Mouse (Mus musculus): ENCODE data around the gene Acaca. TPM values are rescaled to one million over a fixed set of nuclear protein-coding genes. Genes with fewer than 3 reads are reported as not detected.

Gene Acaca
- polyA plus RNA-seq, 1 experiment from 2014 or later = 19.1 TPM

- H3K4me3 ChIP-seq = no peak overlapping the region
- no peak overlapping the region for H3K9ac ChIP-seq
- 92% methylated on average over 4 of the region's 4 CpGs for WGBS
- H3K27me3 ChIP-seq = no peaks in the 10 kb centered on the region
- no peaks in the 10 kb centered on the region for H3K4me1 ChIP-seq
- no peaks in the 10 kb centered on the region for H3K36me3 ChIP-seq
- H3K4me2 ChIP-seq = no peak overlapping the region
- no peaks in the 10 kb centered on the region for H3K9me3 ChIP-seq
- ATAC-seq (ENCODE audit: insufficient number of reproducible peaks, insufficient read depth, low FRiP score, low TSS enrichment, low read depth) = no peak
- no peak overlapping the region for H3K27ac ChIP-seq
Observed at GRCm38 (mm10) chr11:84156535-84157262, 27.2 kb downstream of the Acaca start.

DNA sequence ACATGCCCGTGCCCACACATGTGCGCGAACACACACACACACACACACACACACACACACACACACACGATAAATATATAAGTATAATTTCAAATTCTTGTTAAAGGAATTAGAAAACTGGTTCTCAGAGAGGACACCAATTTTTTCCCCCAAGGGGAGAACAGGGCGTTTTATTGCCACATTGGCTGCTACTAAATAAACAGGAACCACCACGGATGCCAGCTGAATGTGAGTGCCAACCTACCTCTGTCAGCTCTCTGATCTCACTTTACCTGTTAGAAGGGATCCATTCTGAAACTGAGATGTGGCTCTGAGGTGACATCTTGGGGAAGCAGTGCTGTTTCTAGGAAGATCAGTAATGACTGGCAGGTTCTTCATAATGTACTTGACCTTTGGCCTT is 34.7 kb downstream of the Acaca start:
- no peaks in the 10 kb centered on the region for H3K36me3 ChIP-seq
- no peak overlapping the region for H3K4me2 ChIP-seq
- no peak overlapping the region for H3K27ac ChIP-seq
- 79% methylated on average over 6 of the region's 6 CpGs for WGBS
- no peaks in the 10 kb centered on the region for H3K9me3 ChIP-seq
- ATAC-seq (ENCODE audit: insufficient number of reproducible peaks, insufficient read depth, low FRiP score, low TSS enrichment, low read depth) = no peak
- H3K9ac ChIP-seq = no peak overlapping the region
- no peaks in the 10 kb centered on the region for H3K4me1 ChIP-seq
- no peaks in the 10 kb centered on the region for H3K27me3 ChIP-seq
- H3K4me3 ChIP-seq = no peak overlapping the region

DNA sequence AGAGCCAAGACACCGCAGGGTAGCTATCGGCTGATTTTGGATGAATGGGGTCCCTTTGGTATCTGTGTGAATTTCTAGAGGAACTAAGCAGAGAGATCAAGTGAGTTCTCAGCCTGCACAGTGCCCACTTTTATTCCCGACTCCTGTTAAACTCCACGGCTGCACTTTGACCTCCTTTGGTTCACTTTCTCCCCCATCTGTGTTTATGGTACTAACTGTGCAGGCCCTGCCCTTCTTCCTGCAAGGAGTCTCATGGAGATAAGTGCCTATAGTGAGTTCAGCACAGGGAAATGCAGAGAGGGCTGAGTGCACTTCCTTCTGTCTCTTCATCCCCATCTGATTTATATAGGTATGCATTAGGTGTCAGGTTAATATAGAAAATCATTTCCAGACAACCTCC is 35.1 kb downstream of the Acaca start:
- no peaks in the 10 kb centered on the region for H3K9me3 ChIP-seq
- H3K9ac ChIP-seq = no peak overlapping the region
- WGBS = 60% methylated on average over 4 of the region's 4 CpGs
- H3K4me1 ChIP-seq = no peaks in the 10 kb centered on the region
- no peak overlapping the region for H3K4me3 ChIP-seq
- H3K27ac ChIP-seq = no peak overlapping the region
- H3K27me3 ChIP-seq = no peaks in the 10 kb centered on the region
- H3K4me2 ChIP-seq = no peak overlapping the region
- no peak for ATAC-seq (ENCODE audit: insufficient number of reproducible peaks, insufficient read depth, low FRiP score, low TSS enrichment, low read depth)
- no peaks in the 10 kb centered on the region for H3K36me3 ChIP-seq

- no peak within 1 kb of the TSS for H3K9ac ChIP-seq
- no peaks in the 10 kb centered on the region for H3K9me3 ChIP-seq
- H3K4me3 ChIP-seq = no peak within 1 kb of the TSS
- no peaks in the 10 kb centered on the region for H3K27me3 ChIP-seq
- no peak within 1 kb of the TSS for H3K4me2 ChIP-seq
- H3K36me3 ChIP-seq = no peaks in the 10 kb centered on the region
- ATAC-seq (ENCODE audit: insufficient number of reproducible peaks, insufficient read depth, low FRiP score, low TSS enrichment, low read depth) = no peak
- no peak within 1 kb of the TSS for H3K27ac ChIP-seq
- H3K4me1 ChIP-seq = no peaks in the 10 kb centered on the region
- WGBS = 79% methylated on average over 5 of the region's 5 CpGs
Observed at GRCm38 (mm10) chr11:84167046-84167526, 37.6 kb downstream of the Acaca start, which contains the start of gene Gm11437. Gm11437 (minus strand) TSS chr11:84167476.

- no peaks in the 10 kb centered on the region for H3K4me1 ChIP-seq
Observed at GRCm38 (mm10) chr11:84168701-84169288, 39.3 kb downstream of the Acaca start.

DNA sequence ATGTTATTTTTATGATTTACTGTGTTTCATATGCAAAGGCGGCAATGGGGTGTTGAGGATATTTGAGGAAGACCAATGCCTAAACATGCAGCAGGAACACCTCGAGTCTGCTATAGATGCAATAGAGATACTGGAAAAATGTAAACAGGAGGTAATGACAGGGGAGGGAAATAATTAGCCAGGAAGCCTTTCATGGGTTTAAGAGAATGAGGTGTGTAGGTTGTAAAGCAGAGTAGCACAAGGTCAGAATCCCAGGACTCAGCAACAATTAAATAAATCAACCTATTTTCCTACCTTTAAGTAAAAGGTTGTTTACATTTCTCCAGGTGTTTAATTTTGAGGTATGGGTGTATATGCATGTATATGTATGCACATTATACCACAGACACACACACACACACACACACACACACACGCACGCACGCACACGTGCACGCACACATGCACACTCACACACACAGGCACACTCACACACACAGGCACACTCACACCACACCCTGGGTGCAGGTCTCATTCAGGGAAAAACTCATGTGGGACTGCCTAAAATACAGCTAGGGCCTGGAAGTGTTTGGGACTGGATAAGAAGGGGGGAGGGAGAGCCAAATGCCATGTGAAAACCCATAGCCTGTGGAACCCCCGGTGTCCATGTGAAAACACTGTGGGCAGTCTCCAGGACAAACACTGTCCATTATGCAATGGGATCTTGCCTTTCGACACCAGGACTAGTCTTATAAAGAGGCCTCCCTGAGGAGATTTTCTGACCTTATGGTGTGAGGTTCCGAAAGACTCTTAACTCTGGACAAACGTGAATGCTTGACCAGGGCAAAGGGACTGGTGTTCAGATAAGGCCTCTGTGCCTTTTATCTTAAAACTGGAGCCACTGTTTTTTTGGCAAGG is 43.3 kb downstream of the Acaca start:
- ATAC-seq (ENCODE audit: insufficient number of reproducible peaks, insufficient read depth, low FRiP score, low TSS enrichment, low read depth) = no peak
- Histone ChIP-seq H3K36me3 (no peaks in the 10 kb centered on the region), H3K27me3 (no peaks in the 10 kb centered on the region), H3K4me3 (no peak overlapping the region), H3K9me3 (no peaks in the 10 kb centered on the region), H3K27ac (no peak overlapping the region), H3K4me1 (no peaks in the 10 kb centered on the region), H3K9ac (no peak overlapping the region), H3K4me2 (no peak overlapping the region)
- WGBS = 77% methylated on average over 11 of the region's 11 CpGs

More at GRCm38 (mm10) chr11:84168701-84169288, 39.3 kb downstream of the Acaca start:
- Histone ChIP-seq H3K4me3 (no peak overlapping the region), H3K4me2 (no peak overlapping the region), H3K27me3 (no peaks in the 10 kb centered on the region), H3K9ac (no peak overlapping the region), H3K36me3 (no peaks in the 10 kb centered on the region), H3K9me3 (no peaks in the 10 kb centered on the region), H3K27ac (no peak overlapping the region)
- 30% methylated on average over 7 of the region's 7 CpGs for WGBS
- no peak for ATAC-seq (ENCODE audit: insufficient number of reproducible peaks, insufficient read depth, low FRiP score, low TSS enrichment, low read depth)

DNA sequence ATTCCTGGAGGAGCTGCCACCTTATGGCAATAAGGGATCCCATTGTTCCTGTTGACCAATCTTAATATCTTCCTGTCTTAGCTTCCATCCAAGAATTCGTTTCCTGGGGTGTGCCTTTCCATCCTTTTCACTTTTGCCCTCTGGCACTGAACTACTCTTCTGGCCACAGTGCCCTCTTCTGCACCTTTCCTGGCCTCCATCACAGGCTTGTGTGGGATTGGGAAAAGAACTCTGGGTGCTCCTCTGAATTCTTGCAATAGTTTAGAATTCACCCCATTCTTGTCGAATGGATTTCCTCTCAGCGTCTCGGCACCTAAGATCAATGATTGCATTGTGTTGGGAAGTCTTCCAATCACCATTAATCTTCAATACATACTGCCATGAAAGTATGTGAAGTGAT is 49.1 kb downstream of the Acaca start:
- ATAC-seq (ENCODE audit: insufficient number of reproducible peaks, insufficient read depth, low FRiP score, low TSS enrichment, low read depth) = no peak
- 20% methylated on average over 4 of the region's 4 CpGs for WGBS
- no peaks in the 10 kb centered on the region for H3K9me3 ChIP-seq
- peak overlapping the region; percentile 86; the same call in 1 of the 2 replicates for H3K9ac ChIP-seq
- no peaks in the 10 kb centered on the region for H3K27me3 ChIP-seq
- H3K4me3 ChIP-seq = no peak overlapping the region
- peak overlapping the region; percentile 75 for H3K4me2 ChIP-seq
- H3K4me1 ChIP-seq = peaks cover 24% of the 10 kb centered on the region
- H3K27ac ChIP-seq = peak overlapping the region; percentile 92; the same call in 1 of the 2 replicates
- no peaks in the 10 kb centered on the region for H3K36me3 ChIP-seq

DNA sequence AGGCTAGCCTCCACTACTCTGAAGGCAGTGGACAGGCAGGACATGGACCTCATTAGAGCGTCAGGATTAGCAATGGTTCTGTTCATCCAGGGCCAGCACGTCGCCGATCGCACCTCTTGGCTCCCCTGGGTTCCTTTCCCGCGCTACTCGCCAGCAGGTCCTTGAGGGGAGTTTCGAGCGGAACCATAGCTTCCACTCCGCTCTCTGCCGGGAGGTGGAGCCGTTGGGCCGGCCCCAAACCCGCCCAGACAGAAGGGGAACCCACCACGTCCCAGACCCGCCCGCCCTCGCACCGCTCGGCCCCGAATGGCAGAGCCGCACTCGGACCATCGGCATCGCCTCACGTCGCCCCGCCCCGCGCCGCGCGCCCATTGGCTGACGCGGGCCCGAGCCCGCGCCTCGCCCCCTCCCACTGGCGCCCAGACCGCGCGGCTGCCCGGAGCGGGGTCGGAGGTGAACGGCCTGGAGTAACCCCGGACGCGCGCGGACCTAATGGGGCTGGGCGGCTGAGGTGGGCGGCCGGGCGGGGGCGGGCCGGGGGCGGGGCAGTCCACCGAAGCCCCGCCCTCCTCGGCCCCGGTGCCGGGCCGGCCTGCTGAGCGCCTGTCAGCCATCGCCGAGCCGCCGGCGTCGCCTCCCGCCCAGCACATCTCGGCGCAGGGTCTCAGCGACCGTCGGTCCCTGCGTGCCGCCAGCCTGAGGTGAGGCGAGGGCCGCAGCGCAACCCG is 49.9 kb downstream of the Acaca start:
- H3K36me3 ChIP-seq = no peaks in the 10 kb centered on the region
- H3K4me2 ChIP-seq = peak overlapping the region; percentile 75
- peak overlapping the region; percentile 92 for H3K27ac ChIP-seq
- WGBS = under 1% methylated on average over 46 of the region's 85 CpGs
- H3K9me3 ChIP-seq = no peaks in the 10 kb centered on the region
- H3K9ac ChIP-seq = peak overlapping the region; percentile 86
- peaks cover 24% of the 10 kb centered on the region for H3K4me1 ChIP-seq
- no peaks in the 10 kb centered on the region for H3K27me3 ChIP-seq
- peak overlapping the region; percentile 84 for H3K4me3 ChIP-seq
- ATAC-seq (ENCODE audit: insufficient number of reproducible peaks, insufficient read depth, low FRiP score, low TSS enrichment, low read depth) = peak; percentile 98

DNA sequence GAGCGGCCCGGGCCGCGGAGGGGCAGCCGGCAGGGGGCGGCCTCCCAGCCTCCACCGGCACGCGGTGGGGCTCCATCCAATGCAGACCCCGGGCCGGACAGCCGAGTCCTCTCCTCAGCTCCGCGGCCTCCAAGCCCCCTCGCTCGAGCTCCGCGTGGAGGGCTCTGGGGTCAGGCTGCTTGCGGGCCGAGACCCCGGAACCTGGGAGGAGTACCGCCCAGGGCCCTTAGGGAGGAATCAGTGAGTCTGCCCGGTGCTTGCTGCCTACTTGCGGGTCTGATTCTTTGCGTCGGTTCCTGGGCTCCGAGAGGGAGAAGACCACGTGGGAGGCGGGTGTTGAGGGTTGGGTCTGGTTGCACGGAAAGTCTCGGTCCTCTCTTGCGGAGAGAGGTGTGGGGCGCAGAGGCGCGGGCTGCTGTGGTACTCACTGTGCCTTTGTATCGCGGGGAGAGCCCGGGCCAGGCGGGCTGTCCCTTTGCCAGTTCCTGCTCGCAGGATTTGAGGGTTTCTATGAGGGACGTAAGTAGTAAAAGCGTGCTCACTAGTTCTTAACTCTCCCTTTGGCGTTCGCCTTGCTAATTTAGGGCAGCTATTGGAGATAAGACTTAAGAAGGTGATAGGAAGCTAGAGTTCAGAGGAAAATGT is 50.6 kb downstream of the Acaca start:
- peak overlapping the region; percentile 86 for H3K9ac ChIP-seq
- no peaks in the 10 kb centered on the region for H3K27me3 ChIP-seq
- peak overlapping the region; percentile 92 for H3K27ac ChIP-seq
- under 1% methylated on average over 44 of the region's 44 CpGs for WGBS
- peak overlapping the region; percentile 75 for H3K4me2 ChIP-seq
- H3K4me3 ChIP-seq = peak overlapping the region; percentile 84
- peak; percentile 69 for ATAC-seq (ENCODE audit: insufficient number of reproducible peaks, insufficient read depth, low FRiP score, low TSS enrichment, low read depth)
- H3K9me3 ChIP-seq = no peaks in the 10 kb centered on the region
- no peaks in the 10 kb centered on the region for H3K36me3 ChIP-seq
- H3K4me1 ChIP-seq = peaks cover 24% of the 10 kb centered on the region

- peak overlapping the region; percentile 92; the same call in 1 of the 2 replicates for H3K27ac ChIP-seq
- no peaks in the 10 kb centered on the region for H3K9me3 ChIP-seq
- H3K9ac ChIP-seq = 0 out of 2 replicates have a peak overlapping the region, but pooled peaks have one; percentile 61
- H3K4me1 ChIP-seq = peaks cover 24% of the 10 kb centered on the region
- WGBS = 60% methylated on average over 2 of the region's 2 CpGs
- ATAC-seq (ENCODE audit: insufficient number of reproducible peaks, insufficient read depth, low FRiP score, low TSS enrichment, low read depth) = no peak
- H3K4me2 ChIP-seq = peak overlapping the region; percentile 75
- H3K36me3 ChIP-seq = no peaks in the 10 kb centered on the region
- H3K4me3 ChIP-seq = peak overlapping the region; percentile 84
- no peaks in the 10 kb centered on the region for H3K27me3 ChIP-seq
Observed at GRCm38 (mm10) chr11:84181286-84181685, 51.8 kb downstream of the Acaca start.

Data from embryonic facial prominence, embryonic 13.5 days (tissue).